Mouse (Mus musculus): ENCODE data around the gene Vim.

GRCm38 (mm10) chr2:13574066-13574800 is 506 bp downstream of the Vim start:
- TF ChIP-seq POLR2A (IDR thresholded peaks at IDR 0.05; ENCODE audit: borderline replicate concordance, insufficient read depth, low read length) (no peak), CTCF (IDR thresholded peaks at IDR 0.05; ENCODE audit: borderline replicate concordance, insufficient read depth, low read depth, low read length) (no peak)
